13 mouse cellular contexts compared by ENCODE assay signal in genomic region chr3:97793995-97794394, GRCm38 (mm10).
DNase-seq lines count a peak whose midpoint lies in the region; ATAC-seq and TF ChIP-seq lines count a peak whose summit lies in the region.
"Had no signal": no experiment of that assay in that cellular context is flagged by ENCODE, and none has a peak within 500 bp of the region (broad histone marks: within the 10 kb centered on the region; RNA-seq: fewer than 3 reads in every experiment).

No protein-coding gene starts in this region.

- ATAC-seq in cerebellum, adult (ENCODE audit: insufficient number of reproducible peaks, low FRiP score, low TSS enrichment), result 0 out of 2 replicates have a peak, but pooled peaks have one; percentile 20
- ATAC-seq: forebrain, embryonic 16.5 days; hindbrain, postnatal 0 days had no signal

- peak overlapping the region; percentile 51; the same call in 1 of the 2 replicates for H3K27ac ChIP-seq in layer of hippocampus, adult 2 months
- H3K27ac ChIP-seq: hindbrain, postnatal 0 days; midbrain, embryonic 12.5 days; stomach, embryonic 15.5 days had no signal

- DNase-seq in cerebellum, postnatal 10 days, result no peak
- DNase-seq in layer of hippocampus, adult 2 months (ENCODE audit: low spot score in 2 of 2), result no peak
- no peak for DNase-seq in layer of hippocampus, postnatal 36 days
- DNase-seq in cerebellum, postnatal 36 days, result peak; percentile 21 to 28
- peak; percentile 66 for DNase-seq in heart, postnatal 4 days
- no peak for DNase-seq in adrenal gland, adult 2 months
- no peak for DNase-seq in thymus, postnatal 0 days (ENCODE audit: low spot score)
- DNase-seq: adrenal gland, adult 8-10 months had no signal

- no peak for TF ChIP-seq CTCF in layer of hippocampus, adult 2 months (conservative IDR thresholded peaks at IDR 0.05)

- H3K4me3 ChIP-seq in layer of hippocampus, adult 2 months, result no peak overlapping the region
- H3K4me3 ChIP-seq: midbrain, embryonic 12.5 days; stomach, embryonic 15.5 days had no signal

Comparison
In these comparisons a context has a peak if more than half of its experiments do, and no peak if none do; other contexts are left out.
1. DNase-seq: peak in cerebellum, postnatal 36 days (2 of 2) and heart, postnatal 4 days (single experiment); none in cerebellum, postnatal 10 days (0 of 2), layer of hippocampus, adult 2 months (0 of 2), layer of hippocampus, postnatal 36 days (0 of 2), adrenal gland, adult 2 months (single experiment) and thymus, postnatal 0 days (single experiment).